Mouse (Mus musculus) cerebellum, adult (tissue): ENCODE results near the gene Nudt8.
"Not testable (repeated sequence)": the region's sequence is repeated elsewhere in the genome, so short reads cannot be mapped to it uniquely, and the experiment has no call there.

ENCODE experiments used
- ATAC-seq: cut with Nextera tagmentation; 2 replicates; pipeline ENCODE4 v1.9.2; 2017; ENCODE audit warnings: mild to moderate bottlenecking, moderate library complexity, mixed read lengths; ENCODE audit not compliant: insufficient number of reproducible peaks, low FRiP score, low TSS enrichment

Nudt8 gene

DNA sequence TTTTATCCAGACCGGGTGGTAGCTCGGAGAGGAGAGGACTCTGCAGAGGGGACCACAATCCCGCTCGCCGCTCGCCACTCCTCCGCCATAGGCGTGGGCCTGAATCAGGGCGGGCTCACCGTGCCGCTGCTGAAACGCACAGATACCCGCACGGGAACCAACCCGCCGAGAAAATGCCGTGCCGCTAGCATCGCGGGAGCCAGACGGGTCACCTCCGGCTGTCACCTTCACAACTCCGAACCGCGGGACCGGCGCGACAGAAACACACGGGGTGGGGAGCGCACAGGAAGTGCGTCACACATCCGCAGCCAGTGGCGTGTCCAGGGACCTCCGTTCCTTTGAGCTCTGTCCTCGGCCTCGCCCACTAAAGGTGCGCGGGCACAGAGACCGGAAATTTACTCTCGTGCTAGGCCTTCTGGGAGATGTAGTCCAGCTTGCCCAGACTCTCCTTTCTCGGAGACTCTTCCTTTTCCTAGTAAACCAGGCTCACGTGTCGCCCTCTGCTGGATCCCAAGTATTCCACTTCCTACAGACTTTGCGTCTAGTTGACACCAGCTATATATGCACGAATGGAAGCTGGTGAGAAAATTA is 12.1 kb downstream of the Nudt8 start, which contains the start of gene Ndufv1:
Ndufv1 (minus strand) TSS at position 375 of the 591 bp plus-strand sequence.
- peak; percentile 97 for ATAC-seq

GRCm38 (mm10) chr19:4013066-4013465 is 12.7 kb downstream of the Nudt8 start:
- 0 out of 2 replicates have a peak, but pooled peaks have one; percentile 7 for ATAC-seq

GRCm38 (mm10) chr19:4014802-4015201 is 14.4 kb downstream of the Nudt8 start:
- no peak for ATAC-seq

- no peak for ATAC-seq
Observed at GRCm38 (mm10) chr19:4015635-4016034, 15.3 kb downstream of the Nudt8 start.

- ATAC-seq = no peak
Observed at GRCm38 (mm10) chr19:4017921-4018587, 17.7 kb downstream of the Nudt8 start.

GRCm38 (mm10) chr19:4018743-4019583 is 18.6 kb downstream of the Nudt8 start:
- peak; percentile 83; the same call in 1 of the 2 replicates for ATAC-seq

DNA sequence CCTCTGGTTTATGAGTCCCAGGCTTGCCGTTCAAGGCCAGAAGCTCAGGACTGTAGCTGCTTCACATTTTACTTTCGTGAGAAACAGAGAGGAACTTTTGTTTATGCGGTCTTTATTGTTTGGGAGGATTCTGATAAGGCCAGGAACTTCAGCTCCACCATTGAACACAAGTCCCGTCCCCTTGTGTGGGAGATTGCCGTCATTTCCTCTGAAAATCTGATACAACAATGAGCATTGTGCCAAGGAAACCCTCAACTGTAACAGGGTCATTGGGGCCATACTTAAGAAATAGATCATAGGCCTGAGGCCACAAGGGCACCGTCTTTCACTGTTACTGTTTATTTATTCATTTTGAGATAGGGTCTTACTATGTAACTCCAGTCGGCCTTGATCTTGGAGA is 22.8 kb downstream of the Nudt8 start:
- no peak for ATAC-seq

DNA sequence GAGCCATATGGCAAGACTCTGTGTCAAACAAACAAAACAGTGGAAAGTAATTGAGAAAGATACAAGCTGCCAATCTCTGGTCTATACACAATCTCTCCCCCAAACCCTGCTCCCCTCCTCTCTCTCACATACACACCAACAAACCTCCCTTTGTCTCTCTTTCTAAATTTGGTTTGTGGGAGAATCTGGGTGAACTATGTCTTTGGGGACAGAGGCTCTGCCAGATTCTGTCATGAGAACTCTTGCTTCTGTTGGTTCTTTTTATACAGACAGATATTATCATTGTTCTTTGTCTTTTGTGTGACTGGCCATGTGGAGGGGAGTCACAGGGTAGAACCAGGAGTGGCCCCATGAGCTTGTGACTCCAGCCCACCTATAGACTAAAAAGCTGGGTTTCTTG is 27.2 kb downstream of the Nudt8 start:
- ATAC-seq = no peak

- ATAC-seq = no peak
Observed at GRCm38 (mm10) chr19:4032668-4033067, 32.3 kb downstream of the Nudt8 start.

DNA sequence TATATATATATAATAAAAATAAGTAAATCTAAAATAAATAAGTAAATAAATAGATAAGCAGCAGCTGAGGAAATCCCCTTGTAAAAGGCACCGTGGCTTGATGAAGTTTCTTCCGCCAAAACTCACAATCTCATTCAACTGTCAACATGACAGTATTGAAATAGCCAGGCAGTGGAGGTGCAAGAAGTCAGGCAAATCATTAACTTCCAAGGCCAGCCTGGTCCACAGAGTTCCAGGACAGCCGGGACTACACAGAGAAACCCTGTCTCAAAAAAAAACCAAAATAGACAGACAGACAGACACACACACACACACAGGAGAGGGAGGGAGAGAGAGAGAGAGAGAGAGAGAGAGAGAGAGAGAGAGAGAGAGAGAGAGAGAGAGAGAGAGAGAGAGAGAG is 32.9 kb downstream of the Nudt8 start:
- ATAC-seq = no peak

DNA sequence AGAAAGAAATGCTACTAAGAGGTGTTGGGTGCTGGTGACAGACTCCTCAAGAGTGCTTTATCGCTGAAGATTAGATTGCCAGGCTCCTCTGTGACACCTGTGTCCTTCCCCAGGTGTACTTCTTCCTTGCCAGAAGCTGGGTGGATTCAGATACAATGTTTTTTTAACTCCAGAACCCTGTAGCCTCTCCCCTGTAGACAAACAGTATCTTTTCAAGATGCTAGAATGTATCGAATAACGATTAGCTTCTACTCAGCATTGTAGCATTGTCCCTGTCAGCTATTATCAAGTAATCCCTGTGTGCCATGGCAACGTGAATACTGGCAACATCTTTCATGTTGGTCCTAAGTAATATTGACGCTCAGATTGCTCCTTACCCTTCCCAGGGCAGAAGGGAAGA is 33.4 kb downstream of the Nudt8 start:
- ATAC-seq = no peak

DNA sequence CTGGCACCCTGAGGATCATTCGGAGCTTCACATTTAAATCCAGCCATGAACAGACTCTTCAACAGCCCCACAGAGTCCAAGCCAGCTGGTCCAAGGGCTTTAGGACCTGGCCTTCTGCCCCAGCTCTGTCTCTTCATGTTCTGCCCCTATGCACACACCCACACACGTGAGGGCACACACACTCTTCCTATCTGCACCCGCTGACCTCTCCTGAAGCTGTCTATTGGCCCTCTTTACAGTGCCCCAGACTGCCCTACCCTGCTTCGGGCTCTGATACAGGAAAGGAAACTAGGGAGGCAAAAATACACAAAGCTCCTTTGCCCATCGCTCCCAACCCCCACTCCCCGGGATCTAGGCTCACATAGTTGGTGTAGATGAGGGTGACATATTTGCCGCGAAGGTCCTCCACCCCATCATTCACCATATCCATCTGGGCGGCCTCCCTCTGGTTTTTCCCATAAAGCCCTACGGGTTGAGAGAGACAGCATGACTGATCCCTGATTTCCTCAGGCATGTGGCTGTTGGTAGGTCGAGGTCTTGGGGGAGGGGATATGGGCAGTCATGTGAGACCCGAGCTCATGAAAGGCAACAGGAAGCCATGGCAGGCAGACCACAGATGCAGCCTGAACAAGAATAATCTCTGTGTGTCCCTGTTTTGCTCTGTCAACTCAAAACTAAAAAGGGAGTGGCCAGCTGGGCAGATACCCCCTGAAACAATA is 36.1 kb downstream of the Nudt8 start:
- ATAC-seq = no peak

DNA sequence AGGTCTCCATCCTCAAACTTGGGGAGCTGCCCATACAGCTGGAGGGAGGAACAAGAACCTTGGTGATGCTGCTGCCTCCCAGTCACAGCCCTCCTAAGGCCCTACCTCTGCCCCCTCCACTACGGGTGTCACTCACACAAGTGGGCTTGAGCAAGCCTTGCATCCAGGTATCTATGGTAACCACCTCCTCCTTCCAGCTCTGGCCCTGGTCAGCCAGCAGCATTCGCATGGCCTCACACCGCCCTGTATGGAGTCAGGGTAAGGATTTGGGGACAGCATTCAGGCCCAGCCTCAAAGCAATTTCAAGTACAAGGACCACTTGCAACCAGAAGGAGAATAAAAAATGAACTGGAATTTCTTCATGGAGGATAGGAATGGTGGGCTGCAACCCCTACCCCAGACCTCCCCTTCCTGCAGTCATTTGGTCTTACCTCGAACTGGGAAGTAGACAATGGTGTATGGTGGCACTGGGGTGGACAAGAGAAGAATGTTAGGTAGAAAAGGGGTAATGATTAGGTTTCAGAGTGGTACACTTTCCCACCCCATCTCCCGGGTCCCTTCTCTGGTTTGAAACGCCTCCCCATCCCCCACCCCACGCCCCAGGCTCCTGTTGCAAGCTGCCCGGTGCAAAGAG is 36.9 kb downstream of the Nudt8 start:
- not testable (repeated sequence) for ATAC-seq

GRCm38 (mm10) chr19:4037788-4038232 is 37.4 kb downstream of the Nudt8 start, which contains the start of gene Gstp1:
Gene Gstp1 (minus strand): TSS chr19:4037985.
- peak; percentile 70; the same call in 1 of the 2 replicates for ATAC-seq

GRCm38 (mm10) chr19:4040941-4041340 is 40.6 kb downstream of the Nudt8 start:
- not testable (repeated sequence) for ATAC-seq

DNA sequence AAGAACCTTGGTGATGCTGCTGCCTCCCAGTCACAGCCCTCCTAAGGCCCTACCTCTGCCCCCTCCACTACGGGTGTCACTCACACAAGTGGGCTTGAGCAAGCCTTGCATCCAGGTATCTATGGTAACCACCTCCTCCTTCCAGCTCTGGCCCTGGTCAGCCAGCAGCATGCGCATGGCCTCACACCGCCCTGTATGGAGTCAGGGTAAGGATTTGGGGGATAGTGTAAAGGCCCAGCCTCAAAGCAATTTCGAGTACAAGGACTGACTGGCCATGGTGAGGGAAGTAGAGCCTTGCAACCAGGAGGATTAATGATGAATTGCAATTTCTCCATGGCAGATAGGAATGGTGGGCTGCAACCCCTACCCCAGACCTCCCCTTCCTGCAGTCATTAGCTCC is 41.1 kb downstream of the Nudt8 start:
- ATAC-seq = not testable (repeated sequence)

DNA sequence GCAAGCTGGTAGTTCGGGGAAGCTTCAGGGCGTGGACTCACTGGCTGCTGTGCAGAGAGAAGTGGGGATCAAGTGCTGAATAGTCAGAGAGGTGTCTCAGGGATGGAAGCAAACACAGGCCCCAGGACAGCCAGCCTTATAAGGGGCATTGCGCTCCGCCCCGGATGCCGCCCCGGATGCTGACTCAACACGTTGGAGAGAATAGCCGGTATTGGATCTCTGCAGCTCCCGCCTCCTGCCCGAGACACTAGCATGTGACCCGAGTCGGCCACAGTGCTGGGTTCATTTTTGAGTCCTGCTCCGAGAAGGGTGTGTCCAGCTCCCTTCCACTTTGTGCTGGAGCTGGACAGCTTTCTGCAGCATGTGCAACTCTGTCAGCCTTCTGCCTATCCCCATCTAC is 41.7 kb downstream of the Nudt8 start:
- ATAC-seq = no peak

GRCm38 (mm10) chr19:4044109-4044508 is 43.7 kb downstream of the Nudt8 start:
- ATAC-seq = not testable (repeated sequence)

- ATAC-seq = peak; percentile 69; the same call in 1 of the 2 replicates
Observed at GRCm38 (mm10) chr19:4045966-4046865, 45.8 kb downstream of the Nudt8 start, which contains the start of gene Gstp2. Gene Gstp2 (minus strand): TSS chr19:4046023.
